Mouse (Mus musculus) spleen, adult 10 weeks (tissue): ENCODE data around the gene Olfr1290. TPM values are rescaled to one million over a fixed set of nuclear protein-coding genes. Genes with fewer than 3 reads are reported as not detected.

Experiments used
- polyA plus RNA-seq: library from polyadenylated mRNA; stranded (reverse); fragments of 350-450 nt; fragmentation: Illumina TruSeq; extraction: RNeasy Lipid Tissue Mini Kit (QIAGEN cat#74804); gene quantifications from one replicate; pipeline ENCODE4 v1.2.3, GENCODE M21; 2015; ENCODE audit warnings: low replicate concordance; ENCODE audit not compliant: insufficient read depth

Olfr1290 gene
- not detected for polyA plus RNA-seq

GRCm38 (mm10) chr2:111493729-111494128 lies at the start of gene Olfr1290:
Gene Olfr1290, minus strand, starts transcription at chr2:111493829.

GRCm38 (mm10) chr2:111540191-111540590 lies 46.6 kb upstream of the Olfr1290 start, which contains the start of gene Olfr1294:
Gene Olfr1294, minus strand, starts transcription at chr2:111540291.

GRCm38 (mm10) chr2:111524903-111525302 lies 31.3 kb upstream of the Olfr1290 start, which contains the start of gene Olfr1293-ps:
Gene Olfr1293-ps, plus strand, starts transcription at chr2:111525203.

GRCm38 (mm10) chr2:111496880-111497279 lies 3.3 kb upstream of the Olfr1290 start, which contains the start of gene Olfr1291-ps1:
Gene Olfr1291-ps1, plus strand, starts transcription at chr2:111497180.

GRCm38 (mm10) chr2:111480519-111480918 lies 13.1 kb downstream of the Olfr1290 start, which contains the start of gene Olfr1289:
Gene Olfr1289, plus strand, starts transcription at chr2:111480819.

GRCm38 (mm10) chr2:111473801-111474200 lies 19.8 kb downstream of the Olfr1290 start, which contains the start of gene Olfr1288:
Gene Olfr1288, plus strand, starts transcription at chr2:111474101.

GRCm38 (mm10) chr2:111448842-111449241 lies 44.8 kb downstream of the Olfr1290 start, which contains the start of gene Olfr1287:
Gene Olfr1287, plus strand, starts transcription at chr2:111449142.

Other genes starting within 250 kb of the Olfr1290 start
- not detected for gene Olfr1276, start 239.3 kb downstream of the Olfr1290 start, polyA plus RNA-seq
- not detected for gene Olfr1277, start 219.7 kb downstream of the Olfr1290 start, polyA plus RNA-seq
- gene Olfr1278, start 203.7 kb downstream of the Olfr1290 start, polyA plus RNA-seq = not detected
- gene Olfr1279, start 193.2 kb downstream of the Olfr1290 start, polyA plus RNA-seq = not detected
- not detected for gene Olfr1280, start 179.8 kb downstream of the Olfr1290 start, polyA plus RNA-seq
- not detected for gene Olfr1281, start 167.3 kb downstream of the Olfr1290 start, polyA plus RNA-seq
- gene Olfr1282, start 157.8 kb downstream of the Olfr1290 start, polyA plus RNA-seq = not detected
- gene Olfr1283, start 127.0 kb downstream of the Olfr1290 start, polyA plus RNA-seq = not detected
- gene Olfr1284, start 118.3 kb downstream of the Olfr1290 start, polyA plus RNA-seq = not detected
- not detected for gene Olfr1286, start 70.7 kb downstream of the Olfr1290 start, polyA plus RNA-seq
- not detected for gene Olfr1287, start 44.7 kb downstream of the Olfr1290 start, polyA plus RNA-seq
- gene Olfr1288, start 19.7 kb downstream of the Olfr1290 start, polyA plus RNA-seq = not detected
- not detected for gene Olfr1289, start 13.0 kb downstream of the Olfr1290 start, polyA plus RNA-seq
- gene Olfr1291-ps1, start 3.4 kb upstream of the Olfr1290 start, polyA plus RNA-seq = not detected
- not detected for gene Olfr1293-ps, start 31.4 kb upstream of the Olfr1290 start, polyA plus RNA-seq
- gene Olfr1294, start 46.5 kb upstream of the Olfr1290 start, polyA plus RNA-seq = not detected
- not detected for gene Olfr1295, start 75.9 kb upstream of the Olfr1290 start, polyA plus RNA-seq
- gene Olfr1297, start 132.7 kb upstream of the Olfr1290 start, polyA plus RNA-seq = not detected
- gene Olfr1298, start 155.4 kb upstream of the Olfr1290 start, polyA plus RNA-seq = not detected
- not detected for gene Olfr1299, start 167.6 kb upstream of the Olfr1290 start, polyA plus RNA-seq